Mouse (Mus musculus) gastrocnemius, postnatal 10 days (tissue): ENCODE results near the gene Mcpt4. TPM values are rescaled to one million over a fixed set of nuclear protein-coding genes. Genes with fewer than 3 reads are reported as not detected.
"Not testable (repeated sequence)": the region's sequence is repeated elsewhere in the genome, so short reads cannot be mapped to it uniquely, and the experiment has no call there.

ENCODE experiments used
- DNase-seq: peaks from one replicate; pipeline ENCODE4 v3.0.0; 2021; ENCODE audit warnings: mixed read lengths
- long read RNA-seq, 2 experiments: library from polyadenylated mRNA; stranded (forward); transcript quantifications; one replicate each; pipeline ENCODE4 v2.0.0; 2021
- total RNA-seq, 2 experiments: library from RNA; stranded (reverse); gene quantifications; 2 replicates each; pipeline ENCODE4 v1.2.3; 2021

Mcpt4 gene
- 10 to 100 TPM; 12.7 to 13.9 TPM for total RNA-seq
- long read RNA-seq, experiment 1, partial matches to known transcripts: 1 of 3 reads
- long read RNA-seq, experiment 1, other reads (novel, unspliced or antisense): 0 of 3 reads
- long read RNA-seq, experiment 2, partial matches to known transcripts: 0 of 4 reads
- long read RNA-seq, experiment 2, other reads (novel, unspliced or antisense): 0 of 4 reads

DNA sequence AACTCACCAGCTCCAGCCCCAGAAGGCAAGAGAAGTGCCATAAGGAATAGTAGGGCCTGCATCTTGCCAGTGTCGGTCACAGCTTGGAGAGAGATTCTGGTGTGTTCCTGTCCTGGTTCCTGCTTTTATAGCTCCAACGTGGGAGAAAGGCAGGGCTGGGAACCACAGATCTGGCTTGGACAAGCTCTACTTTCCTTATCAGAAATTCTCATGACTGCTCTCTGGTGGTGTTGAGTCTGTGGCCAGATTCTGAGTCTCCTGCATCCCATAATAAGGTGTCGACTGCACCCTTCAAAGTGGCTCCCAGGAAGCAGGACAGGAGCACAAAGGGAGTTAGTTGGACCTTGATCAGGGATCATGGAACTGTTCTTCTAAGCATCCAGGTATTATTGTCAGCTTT is at the start of gene Mcpt4:
Gene Mcpt4 (minus strand): TSS at position 101 of the 400 bp plus-strand sequence.
- DNase-seq: not testable (repeated sequence)

DNA sequence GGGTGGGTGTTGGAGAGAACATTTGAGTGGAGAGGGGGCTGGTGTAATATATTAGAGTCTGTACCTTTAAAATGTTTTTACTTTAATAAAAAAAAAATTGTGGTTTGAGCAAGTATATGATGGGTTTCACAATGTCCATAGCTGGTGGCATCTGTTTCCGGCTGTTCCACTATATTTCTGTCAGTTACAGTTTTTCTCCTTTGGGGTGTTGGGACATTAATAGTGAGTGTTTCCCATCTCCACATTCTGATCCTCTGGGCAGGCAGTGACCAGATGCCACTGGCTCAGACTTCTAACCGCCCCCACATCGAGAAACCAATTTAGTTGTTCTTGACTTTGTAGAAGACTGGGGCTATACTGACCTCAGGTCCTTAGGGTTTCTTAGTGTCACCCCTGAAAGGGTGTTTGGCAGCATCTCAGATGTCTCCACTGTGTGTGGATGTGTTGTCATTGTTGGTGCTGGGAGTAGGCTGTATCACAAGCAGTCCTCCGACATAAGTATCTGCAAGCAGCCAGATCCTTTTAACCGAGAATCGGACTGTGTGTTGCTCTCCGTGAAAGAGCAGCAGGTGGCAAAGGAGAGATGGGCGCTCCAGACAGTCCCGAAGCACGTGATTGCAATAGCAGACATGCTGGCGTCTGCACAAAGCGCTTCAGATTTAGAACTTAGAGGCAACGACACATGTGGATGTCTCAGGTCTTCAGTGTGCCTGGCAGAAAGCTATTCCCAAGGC is 43.5 kb upstream of the Mcpt4 start:
- DNase-seq: no peak

DNA sequence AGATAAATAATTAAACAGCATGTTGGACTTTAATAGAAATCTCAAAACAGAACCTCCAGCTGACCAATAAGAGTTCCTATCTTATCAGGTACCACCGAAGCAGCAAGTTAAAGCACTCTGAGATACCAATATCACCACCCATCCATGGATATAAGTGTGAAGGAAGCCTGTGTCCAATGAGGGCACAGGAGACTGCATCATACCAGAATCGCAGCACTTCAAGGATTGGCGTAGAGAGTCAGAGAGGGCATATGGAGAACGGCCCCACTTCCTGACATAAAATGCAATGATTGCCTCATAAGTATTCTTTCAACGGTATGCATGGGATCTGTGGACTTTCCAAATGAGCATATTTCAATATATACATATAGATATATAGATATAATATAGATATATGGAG is 42.9 kb upstream of the Mcpt4 start:
- no peak for DNase-seq

DNA sequence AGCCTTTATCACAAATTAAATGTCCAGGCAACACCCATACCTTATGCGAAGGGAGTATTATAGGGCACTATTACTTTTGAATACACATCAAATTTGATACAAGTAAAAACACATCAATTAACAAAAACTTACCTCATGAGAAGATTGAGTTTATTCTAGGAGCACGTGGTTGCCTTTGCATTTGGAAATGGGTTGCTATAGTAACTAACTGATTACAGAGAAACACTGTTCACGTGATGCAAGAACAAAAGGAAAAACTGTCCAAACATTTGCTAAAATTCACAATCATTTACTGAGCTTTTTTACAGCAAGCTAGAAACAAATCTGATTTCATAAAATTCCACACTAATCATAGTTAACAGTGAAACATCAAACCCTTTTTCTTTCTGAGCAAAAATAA is 41.3 kb upstream of the Mcpt4 start:
- DNase-seq: no peak

DNA sequence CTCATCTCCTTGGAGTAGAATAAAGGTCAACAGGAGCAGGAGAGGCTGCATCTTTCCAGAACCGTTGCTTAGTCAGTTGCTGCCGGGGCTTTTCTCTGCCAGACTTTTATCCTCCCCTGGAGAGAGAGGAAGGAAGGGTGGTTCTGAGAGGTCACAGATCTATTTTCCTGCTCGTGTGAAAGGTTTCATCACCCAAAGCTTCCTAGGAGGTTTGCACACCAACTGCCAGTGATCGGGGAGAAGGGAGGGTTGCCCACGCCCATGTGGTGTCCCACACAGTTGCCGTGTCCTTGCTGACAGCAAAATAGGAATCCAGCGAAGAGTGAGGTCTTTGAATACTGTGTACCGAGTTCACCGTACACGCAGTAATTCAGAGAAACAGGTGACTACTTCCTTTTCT is 40.3 kb upstream of the Mcpt4 start, which contains the start of gene Ctsg:
Gene Ctsg (minus strand): TSS at position 189 of the 400 bp plus-strand sequence.
- no peak for DNase-seq

DNA sequence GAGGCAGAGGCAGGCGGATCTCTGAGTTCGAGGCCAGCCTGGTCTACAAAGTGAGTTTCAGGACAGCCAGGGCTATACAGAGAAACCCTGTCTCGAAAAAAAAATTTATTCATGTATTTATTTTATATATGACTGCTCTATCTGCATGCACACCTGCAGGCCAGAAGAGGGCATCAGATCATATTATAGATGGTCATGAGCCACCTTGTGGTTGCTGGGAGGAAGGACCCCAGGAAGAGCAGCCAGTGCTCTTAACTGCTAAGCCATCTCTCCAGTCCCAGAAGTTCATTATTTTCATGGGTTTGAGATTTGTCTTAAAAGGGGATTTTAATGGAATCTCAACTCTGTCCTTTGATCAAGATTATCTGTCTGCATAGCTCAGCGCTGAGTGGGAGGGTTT is 36.8 kb upstream of the Mcpt4 start:
- no peak for DNase-seq

DNA sequence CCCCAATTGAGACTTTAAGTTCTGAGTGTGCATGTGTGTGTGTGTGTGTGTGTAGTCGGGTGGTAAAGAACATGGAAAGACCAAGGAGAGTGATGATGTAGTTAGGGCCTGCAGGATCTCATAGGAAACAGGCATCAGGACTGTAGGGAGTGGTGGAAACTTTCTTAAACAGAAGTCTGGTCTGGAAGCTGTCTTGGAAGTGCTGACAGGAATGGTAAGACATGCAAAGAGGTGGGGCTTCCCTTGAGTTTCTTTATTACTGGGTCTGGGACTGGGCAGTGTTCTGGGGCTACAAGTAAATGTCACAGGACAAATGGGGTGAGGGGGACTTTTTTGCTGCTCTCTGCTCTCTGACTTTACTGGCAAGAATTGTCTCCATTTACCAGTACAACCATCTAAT is 35.5 kb upstream of the Mcpt4 start:
- no peak for DNase-seq

DNA sequence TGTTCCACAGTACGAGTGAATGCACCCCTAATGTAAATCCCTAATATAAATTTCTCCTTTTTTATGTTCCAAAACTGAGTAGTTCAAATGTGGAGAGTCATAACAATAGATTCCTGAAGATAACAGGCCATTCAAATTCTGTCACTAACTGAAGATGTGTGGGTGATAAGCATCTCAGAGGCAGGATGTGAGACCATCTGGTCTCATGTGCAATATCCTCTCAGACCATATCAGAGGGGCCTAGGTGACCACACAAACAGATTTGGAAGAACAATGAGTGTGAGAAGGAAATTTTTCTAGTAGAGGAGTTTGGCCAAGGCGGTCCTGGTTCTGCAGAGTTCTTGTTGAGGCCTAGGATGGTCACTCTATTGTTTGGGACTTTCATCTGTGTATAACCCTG is 31.2 kb upstream of the Mcpt4 start:
- DNase-seq: no peak

DNA sequence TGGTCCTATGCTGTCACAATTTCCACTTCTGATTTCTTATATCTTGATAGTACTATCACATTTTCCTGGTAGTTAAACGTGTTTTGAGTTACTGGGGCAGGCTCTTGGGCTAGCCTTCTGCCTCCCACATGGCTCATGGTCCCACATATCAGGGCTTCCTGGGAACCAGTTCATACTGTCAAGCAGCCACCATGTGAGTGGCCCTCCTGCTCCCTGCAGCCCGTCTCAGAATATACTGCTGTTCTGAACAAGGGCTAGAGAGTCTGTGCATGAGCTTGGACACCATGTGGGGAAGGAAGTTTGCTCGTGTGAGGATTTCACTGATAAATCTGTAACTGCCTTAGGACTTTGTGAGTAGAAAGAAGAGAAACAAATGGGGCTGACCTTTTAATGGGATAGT is 24.6 kb upstream of the Mcpt4 start:
- DNase-seq: no peak

DNA sequence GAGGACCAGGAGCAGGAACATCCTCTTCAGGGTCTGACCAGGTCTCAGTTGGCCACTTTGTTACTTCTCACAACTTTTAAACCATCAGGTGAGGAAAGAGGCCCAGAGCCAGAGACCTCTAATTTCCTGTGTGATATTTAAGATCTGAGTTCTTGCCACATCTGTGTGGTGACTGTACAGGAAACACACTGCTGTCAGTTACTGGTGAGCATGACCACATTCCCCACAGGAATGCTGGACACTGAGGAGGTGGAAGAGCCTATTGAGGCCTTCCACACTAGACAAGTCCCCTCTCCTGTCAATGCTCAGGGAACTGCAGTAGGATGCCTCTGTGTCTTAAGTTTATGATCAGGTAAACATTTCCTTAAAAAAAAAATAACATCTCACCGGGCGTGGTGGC is 23.1 kb upstream of the Mcpt4 start, which contains the start of gene Mcpt8:
Gene Mcpt8 (minus strand): TSS at position 107 of the 400 bp plus-strand sequence.
- no peak for DNase-seq

DNA sequence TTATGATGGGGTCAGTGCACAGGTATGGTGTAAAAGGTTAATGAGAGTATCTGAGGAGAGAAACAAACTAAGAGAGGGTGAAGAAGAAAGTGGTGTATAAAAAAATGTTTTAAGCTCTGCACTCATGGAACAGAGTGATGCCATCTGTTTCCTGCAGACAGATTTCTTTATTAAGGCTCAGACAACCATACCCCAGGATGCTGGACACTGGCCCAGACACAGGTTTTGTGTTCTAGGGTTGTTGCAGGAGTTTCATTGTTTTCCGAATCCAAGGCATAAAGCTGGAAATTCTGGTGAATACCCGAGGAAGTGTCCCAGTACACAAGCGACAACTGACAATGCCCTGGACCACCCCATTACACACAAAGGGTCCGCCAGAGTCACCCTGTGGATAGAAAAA is 19.9 kb upstream of the Mcpt4 start:
- no peak for DNase-seq

DNA sequence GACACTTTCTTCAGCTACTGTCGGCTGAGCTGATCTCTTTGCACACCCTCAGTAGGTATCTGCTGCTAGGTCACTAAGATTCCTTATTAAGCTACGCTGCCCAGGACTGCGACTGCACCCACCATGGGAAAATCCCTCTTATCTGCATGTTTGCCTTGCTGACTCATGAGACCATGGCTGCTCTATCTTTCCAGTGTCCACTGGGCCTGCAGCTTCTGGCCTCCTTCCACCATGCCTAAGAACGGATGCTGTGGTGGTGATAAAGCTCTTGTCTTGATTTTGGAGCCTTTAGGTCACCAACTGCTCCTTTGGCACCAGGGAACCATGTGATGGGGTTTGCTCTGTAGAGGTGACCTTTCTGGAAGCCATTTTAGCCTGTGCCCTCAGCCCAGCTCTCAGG is 4.4 kb downstream of the Mcpt4 start:
- DNase-seq: no peak

DNA sequence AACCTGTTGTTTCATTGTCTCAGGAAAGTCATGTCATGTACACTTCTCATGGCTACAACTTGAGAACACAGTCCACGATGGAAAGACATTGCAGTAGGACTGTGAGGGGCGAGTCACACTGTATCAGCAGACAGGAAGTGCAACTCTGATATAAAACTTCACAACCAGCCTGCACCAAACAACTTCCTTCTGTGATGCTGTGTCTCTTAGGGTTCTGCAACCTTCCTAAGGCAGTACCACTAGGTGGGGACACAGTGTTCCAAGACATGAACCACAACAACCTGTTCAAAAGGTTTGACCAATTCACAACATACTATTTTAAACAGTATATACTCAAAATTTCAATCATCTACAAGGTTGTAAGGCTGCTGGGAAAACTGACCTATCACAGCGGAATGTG is 6.7 kb downstream of the Mcpt4 start:
- DNase-seq: no peak

DNA sequence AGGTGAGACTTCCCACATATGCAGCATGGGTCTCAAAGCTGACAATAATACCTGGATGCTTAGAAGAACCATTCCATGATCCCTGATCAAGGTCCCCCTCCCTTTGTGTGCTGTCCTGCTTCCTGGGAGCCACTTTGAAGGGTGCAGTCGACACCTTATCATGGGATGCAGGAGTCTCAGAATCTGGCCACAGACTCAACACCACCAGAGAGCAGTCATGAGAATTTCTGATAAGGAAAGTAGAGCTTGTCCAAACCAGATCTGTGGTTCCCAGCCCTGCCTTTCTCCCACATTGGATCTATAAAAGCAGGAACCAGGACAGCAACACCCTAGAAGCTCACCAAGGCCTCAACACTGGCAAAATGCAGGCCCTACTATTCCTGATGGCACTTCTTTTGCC is 20.3 kb downstream of the Mcpt4 start, which contains the start of gene Mcpt2:
Gene Mcpt2 (plus strand): TSS at position 250 of the 400 bp plus-strand sequence.
- not testable (repeated sequence) for DNase-seq

DNA sequence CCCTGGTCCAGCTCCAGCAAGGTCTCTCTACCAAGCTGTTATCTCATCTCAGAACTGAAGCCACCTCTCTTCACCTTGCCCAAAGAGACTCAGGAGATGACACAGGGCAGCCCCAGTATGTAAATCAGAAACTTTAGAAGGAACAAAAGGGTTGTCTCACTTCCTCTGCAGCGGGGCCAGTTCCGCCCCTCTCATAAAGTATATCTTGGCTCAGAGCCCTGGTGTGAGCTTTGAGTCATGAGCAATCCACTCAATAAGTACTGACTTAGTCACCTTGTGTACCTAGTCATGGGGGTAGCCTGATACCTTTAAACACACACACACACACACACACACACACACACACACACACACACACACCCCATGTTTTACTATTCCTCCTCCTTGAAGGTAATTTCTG is 27.7 kb downstream of the Mcpt4 start:
- no peak for DNase-seq

DNA sequence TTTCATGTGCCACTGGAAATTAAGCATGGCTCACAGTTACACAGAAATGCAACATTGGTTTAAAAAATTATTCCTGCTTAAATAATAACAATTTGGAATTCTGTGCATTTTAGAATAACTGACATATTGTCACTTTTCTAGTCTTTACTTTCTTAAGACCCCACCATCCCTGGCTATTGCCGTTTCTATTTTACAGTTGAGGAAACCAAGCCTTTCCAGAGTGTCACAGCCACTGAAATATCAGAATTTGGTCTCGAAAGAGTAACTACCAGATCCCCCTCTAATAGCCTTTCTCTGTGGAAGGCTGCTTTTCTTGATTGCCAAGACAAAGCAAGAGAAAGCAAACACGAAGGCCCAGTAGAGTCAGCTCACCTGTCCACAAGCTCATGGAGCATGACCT is 31.7 kb downstream of the Mcpt4 start, which contains the start of gene Mcpt9:
Gene Mcpt9 (minus strand): TSS at position 101 of the 400 bp plus-strand sequence.
- not testable (repeated sequence) for DNase-seq

DNA sequence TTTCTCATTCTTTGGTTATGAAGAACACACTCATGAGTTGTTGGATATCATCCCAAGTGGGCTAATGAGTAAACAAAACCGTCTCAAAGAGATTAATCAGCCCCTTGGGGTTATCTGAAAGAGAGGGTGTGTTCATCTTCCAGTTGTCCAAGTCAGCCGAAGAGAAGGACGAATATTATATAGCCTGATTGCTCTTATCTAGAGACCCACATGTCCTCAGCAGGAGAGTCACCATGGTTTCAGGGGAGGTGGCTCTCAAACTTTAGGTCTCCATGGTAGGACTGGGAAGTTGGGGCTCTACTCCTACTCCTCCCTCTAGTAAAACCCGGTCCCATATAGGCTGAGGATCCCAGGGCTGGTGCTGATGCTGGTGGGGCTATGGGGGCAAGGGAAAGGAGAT is 40.8 kb downstream of the Mcpt4 start:
- DNase-seq: not testable (repeated sequence)

DNA sequence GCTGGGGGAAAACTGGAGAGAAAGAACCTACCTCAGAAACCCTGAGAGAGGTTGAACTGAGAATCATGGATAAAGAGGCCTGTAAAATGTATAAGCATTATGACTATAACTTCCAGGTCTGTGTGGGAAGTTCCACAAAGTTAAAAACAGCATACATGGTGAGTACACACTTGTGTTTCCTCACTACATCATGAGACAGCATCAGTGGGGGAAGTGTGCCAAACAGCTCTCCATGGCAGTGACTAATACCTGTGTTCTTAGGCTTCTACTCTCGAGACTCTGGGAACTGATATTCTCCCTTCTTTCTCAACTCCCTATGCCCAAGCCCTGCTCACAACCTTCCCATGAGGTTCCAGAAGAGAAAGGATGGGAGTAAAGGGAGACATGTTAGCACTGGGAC is 42.7 kb downstream of the Mcpt4 start:
- DNase-seq: no peak

DNA sequence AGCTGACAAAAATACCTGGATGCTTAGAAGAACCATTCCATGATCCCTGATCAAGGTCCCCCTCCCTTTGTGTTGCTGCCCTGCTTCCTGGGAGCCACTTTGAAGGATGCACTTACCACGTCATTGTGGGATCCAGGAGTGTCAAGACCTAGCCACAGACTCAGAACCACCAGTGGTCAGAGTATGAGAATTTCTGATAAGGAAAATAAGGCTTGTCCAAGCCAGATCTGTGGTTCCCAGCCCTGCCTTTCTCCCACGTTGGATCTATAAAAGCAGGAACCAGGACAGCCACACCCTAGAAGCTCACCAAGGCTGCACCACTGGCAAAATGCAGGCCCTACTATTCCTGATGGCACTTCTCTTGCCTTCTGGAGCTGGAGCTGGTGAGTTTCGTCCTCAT is 44.4 kb downstream of the Mcpt4 start, which contains the start of gene Mcpt1:
Gene Mcpt1 (plus strand): TSS at position 301 of the 400 bp plus-strand sequence.
- not testable (repeated sequence) for DNase-seq

DNA sequence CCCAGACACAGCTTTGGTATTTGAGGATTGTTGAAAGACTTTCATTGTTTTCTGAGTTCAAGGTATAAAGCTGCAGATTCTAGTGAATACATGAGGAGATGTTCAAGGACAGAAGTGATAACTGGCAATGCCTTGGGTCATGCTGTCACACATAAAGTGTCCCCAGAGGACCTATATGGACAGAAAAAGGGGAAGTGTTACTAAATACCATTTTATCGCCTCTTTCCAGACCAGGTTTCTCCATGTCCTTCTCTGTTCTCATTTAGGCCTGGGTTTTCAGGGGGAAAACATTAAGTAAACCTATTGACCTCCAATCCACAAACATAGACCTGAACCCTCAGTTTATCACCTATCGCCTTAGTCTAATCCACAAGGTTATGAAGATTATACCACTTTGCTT is 48.2 kb downstream of the Mcpt4 start:
- DNase-seq: no peak

DNA sequence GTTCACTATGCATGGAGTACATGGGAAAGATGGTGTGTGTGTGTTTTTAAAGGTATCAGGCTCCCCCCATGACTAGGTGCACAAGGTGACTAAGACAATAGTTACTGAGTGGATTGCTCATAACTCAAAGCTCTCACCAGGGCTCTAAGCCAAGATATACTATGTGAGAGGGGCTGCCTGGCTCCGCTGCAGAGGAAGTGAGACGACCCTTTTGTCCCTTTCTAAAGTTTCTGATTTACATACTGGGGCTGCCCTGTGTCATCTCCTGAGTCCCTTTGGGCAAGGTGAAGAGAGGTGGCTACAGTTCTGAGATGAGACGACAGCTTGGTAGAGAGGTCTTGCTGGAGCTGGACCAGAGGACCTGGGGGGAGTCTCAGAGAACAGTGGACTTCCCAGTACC is 49.0 kb downstream of the Mcpt4 start:
- DNase-seq: no peak
